Mouse (Mus musculus) yolk sac, embryonic 10.5 days (tissue): ENCODE measurements at regions not wholly inside any gene's neighbourhood (a gene's known extent, or its start where the extent isn't known, plus 50 kb on each side); places are given as distances from the start of the nearest gene placed in this dataset.
"Not testable (repeated sequence)": the region's sequence is repeated elsewhere in the genome, so short reads cannot be mapped to it uniquely, and the experiment has no call there.

Source experiments
- DNase-seq: peaks from one replicate; pipeline ENCODE4 v3.0.0-alpha.2; 2017; ENCODE audit warnings: low spot score

- DNase-seq: no peak
Observed at GRCm38 (mm10) chr14:76755591-76756376, 199.1 kb upstream of the Serp2 start.

- DNase-seq: no peak
Observed at GRCm38 (mm10) chr14:76753734-76754133, 197.0 kb upstream of the Serp2 start.

GRCm38 (mm10) chr14:76749178-76749577, 192.5 kb upstream of the Serp2 start:
- DNase-seq: no peak

DNA sequence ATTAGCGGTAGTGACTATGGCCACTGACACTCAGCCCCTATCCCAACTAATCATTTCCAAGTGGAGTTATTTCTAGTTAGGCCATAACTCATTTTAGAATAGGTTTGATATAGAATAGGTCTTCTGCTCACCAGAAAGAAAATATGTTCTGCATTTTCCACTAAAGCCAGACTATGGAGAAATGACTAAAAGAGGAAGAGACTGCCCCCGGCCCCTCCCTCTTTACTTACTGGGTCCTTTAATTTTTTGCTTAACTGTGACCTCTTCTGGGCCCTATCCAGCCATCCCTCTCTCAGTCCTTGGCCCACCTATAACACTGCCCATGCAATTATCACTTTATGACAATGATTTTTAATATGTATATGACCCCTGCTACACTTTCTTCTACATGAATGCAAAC, 192.0 kb upstream of the Serp2 start:
- no peak for DNase-seq

- DNase-seq: no peak
Observed at GRCm38 (mm10) chr14:76747814-76748213, 191.1 kb upstream of the Serp2 start.

DNA sequence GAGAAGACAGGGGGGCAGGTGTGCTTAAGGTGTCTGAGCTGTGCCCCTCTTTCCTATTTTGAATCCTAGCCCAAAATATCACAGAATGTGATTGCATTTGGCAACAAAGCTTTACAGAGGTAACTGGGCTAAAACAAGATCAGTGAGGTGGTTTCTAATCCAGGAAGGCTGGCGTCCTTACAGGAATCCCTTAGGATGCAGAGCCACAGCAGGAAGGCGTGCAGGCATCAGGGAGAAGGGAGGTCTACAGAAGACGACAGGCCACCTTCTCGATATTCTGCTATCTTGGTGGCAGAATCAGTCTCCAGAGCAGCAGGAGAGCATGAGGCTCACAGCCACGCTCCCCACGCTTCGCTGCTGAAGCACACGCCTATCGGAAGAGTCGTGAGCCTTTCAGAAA, 189.6 kb upstream of the Serp2 start:
- DNase-seq: no peak

- no peak for DNase-seq
Observed at GRCm38 (mm10) chr14:76744674-76745433, 188.2 kb upstream of the Serp2 start.

DNA sequence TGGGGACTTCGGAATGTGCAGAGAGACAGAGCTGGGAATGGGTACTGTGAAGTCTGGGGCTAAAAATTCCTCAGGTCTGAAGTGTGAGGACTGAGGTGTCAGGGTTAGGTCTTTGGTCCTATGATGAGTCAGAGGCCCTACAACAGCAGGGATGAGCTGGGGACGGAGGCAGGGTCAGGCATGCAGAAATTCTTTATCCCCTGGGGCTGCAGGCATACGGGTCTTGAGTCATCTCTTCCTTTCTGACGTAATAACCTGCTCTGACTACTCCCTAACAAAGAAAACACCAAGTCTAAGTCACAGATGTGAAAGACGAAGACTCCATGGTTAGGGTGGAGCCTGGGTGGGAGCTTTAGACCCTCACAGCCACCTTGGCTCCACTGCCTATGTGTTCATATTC, 185.6 kb upstream of the Serp2 start:
- DNase-seq: no peak

DNA sequence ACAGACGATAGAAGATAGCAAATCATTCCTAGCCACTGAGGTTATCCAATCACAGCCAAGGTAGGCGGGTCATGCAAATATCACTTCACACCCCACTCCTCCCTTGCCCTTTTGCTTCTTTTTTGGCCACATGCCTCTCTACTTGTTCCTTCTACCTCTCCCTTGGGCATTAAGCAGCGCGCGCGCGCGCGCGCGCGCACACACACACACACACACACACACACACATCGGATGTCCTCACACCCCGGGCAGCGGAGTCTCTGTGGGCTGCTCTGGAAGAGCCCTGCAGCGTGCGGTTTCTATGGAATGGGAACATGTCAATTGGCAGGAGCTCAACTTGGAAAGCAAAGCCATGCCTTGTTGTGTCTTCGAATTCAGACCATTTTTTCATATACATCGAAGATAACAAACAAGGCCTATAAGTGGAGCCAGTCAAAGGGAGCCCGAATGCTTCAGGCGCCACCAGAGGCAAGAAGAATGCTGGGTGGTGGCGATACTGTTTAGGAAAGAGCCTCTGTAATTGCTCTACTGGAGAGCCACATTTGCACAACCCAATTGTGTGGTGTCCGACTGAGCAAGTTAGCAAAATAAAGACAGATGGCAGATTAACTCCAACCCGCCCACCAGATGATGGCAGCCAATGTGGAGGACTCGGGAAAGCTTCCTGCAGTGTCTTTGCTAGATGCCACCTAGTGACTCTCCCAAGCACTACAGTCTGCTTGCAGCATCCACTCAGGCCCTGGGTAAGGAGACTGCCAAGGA, 183.3 kb upstream of the Serp2 start:
- peak; percentile 42 for DNase-seq

DNA sequence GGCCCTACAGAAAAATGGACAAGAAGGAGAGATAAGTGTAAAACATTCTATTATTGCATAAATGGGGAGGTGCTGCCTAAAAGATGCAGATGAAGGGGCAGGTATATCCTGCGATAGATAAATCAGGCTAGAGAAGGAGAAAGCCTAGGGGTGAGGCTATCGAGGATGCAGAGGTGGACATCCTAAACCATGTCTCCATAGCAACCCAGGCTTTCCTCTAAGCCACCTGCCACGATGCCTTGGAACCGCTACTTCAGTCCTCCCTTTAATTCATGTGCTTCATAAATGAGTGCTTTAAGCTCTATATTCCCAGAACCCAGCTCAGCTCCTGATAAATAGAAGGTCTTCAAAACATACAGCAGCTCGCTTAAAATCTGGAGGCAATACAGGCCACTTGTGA, 179.3 kb upstream of the Serp2 start:
- no peak for DNase-seq

DNA sequence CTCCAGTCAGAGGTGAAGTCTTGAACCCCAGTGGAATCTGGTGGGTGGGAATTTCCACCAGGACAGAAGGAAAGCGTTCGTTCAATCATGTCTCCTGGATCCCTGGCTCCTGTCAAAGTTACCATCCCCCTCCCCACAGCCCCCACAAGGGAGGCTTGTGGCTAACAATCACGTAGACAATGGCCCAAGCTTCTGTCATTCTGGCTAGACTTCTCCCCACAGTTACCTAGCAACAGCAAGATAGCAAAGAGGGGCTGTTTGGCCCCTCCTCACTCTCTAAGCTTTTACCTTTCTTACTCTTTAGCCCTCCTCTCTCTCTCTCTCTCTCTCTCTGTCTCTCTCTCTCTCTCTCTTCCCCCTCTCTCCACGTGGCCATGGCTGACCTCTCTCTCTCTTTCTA, 178.4 kb upstream of the Serp2 start:
- DNase-seq: no peak

DNA sequence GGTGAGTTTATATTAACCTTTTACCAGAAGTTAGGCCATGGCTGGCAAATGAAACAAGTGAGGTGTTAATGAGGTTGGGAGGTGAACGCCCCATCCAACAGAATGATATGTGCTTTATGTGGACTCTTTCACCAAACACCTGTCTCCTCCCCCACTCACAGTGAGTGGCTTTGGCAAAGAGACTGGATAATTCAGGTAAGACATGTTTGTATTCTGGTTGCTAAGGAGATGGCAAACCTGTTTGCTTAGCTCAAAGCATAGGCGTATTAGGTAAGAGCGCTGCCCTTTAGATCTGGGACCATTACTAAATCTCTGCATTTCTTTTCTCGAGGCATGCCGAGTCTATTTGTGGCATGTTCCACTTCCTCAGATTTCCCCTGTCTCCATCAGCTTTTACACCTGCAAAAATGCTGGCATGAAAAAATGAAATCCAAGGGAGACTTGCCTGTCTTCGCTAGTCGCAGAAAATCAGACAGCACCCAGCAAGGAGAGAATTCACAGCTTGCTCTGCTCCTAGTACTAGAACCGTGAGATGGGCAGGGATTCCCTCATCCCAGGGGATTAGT, 176.7 kb upstream of the Serp2 start:
- DNase-seq: peak; percentile 58

DNA sequence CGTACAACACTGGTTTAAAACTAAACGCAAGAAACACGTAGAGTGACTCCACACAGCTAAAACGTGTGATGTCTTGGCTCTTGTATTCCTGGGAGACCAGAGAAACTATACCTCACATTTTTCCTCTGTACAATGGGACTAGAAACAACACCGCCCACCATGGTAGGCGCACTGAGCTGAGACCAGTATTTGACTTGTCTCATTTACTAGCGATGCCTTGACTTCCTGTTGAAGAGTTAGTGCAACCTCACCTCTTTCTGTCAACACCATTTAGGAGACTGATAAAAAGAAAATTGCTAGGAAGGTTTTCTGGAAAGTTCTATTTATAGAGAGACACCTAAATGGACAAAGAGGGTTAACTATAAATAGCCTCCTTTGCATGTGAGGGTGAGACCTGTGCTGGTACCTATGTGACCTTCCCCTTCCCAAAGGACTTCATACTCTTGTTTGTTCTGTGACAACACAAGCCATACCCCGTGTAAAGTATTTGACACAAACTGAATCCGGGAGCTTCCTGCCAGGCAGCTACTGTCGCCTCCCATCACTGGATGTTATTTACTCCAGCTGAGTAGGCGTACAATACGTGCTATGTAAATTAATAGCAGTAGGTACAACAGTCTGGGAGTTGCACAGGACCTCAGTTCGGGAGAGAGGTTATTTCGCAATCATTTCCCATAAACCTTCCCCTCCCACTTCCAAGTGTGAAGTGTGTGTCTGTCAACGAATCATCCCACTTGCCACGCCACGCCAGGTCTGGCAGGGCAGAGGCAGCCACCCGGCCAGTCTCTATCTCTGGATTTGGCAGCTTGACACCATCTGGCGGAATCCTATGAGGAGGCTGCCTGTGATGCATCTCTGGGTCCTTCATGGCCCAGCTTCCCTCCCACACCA, 174.7 kb upstream of the Serp2 start:
- no peak for DNase-seq

DNA sequence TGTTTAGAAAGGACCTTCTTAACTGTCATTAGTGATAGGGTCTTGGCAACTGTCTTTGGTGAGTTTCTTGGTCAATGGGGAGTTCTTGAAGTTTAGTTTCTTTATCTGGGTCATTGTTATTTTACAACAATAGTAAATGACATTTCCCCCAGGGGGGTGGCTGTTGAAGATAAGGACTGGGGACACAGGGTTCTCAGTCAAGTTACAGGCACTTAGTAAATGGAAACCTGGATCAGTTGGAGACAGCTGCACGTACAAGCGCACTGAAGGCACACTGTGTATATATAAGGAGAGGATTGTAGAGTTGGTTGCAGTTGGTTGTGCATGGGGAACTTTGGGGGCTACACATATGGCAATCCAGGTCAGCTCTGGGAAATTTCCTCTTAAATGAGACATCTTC, 169.2 kb upstream of the Serp2 start:
- no peak for DNase-seq

- DNase-seq: not testable (repeated sequence)
Observed at GRCm38 (mm10) chr14:76725231-76725630, 168.5 kb upstream of the Serp2 start.

DNA sequence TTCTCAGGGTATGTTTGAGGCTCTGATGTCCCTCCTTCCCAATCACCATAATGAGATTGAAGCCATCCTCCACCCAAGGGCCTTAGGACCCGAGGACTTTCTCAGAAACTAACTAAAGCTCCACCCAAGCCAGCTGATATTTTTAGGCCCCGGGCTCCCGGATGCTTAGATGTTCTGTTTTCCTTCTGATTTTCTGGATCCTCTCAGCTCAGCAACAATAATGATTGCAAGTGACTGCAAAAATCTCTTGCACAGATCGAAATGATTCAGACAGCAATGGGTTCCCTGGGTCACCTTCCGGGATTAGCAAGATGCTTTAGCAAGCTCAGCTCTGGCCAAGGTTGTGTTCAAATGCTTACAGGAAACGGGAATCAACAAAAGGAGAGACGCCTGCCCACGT, 168.1 kb upstream of the Serp2 start:
- DNase-seq: no peak

DNA sequence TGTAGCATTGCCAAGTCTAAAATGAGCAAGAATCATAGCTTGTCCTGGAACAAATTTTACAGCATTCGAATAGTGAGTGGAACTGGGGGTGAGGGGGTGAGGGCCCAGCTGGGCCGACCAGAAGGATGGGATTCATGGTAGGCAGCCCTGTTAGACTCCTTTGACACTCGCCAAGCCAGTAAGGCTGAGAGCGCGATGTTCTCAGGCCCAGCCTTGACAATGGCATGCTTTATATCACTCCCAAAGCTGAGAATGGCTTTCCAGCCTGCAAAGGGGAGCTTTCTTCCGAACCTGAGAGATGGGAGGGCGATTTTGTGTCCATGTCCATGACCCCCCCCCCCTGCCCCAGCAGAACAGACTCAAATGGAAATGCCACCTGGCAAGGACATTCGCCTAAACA, 167.7 kb upstream of the Serp2 start:
- DNase-seq: no peak

GRCm38 (mm10) chr14:76723551-76723950, 166.9 kb upstream of the Serp2 start:
- no peak for DNase-seq

- DNase-seq: no peak
Observed at GRCm38 (mm10) chr14:76722297-76722696, 165.6 kb upstream of the Serp2 start.

GRCm38 (mm10) chr14:76721751-76722150, 165.1 kb upstream of the Serp2 start:
- no peak for DNase-seq

- no peak for DNase-seq
Observed at GRCm38 (mm10) chr14:76717081-76717480, 160.4 kb upstream of the Serp2 start.
